Mouse (Mus musculus) embryonic stem cell, embryonic (primary cell): ENCODE data around the gene Tmco4.

Source experiments
- CTCF ChIA-PET, 4 experiments: fragments of 300-600 bp in 2 of 4; fragments of 350-600 bp in 2 of 4; sonication (Branson Sonifier 250); formaldehyde crosslinking; loops; one replicate each; lab custom pipeline; 2022; ENCODE audit warnings: inconsistent platforms in 2 of 4; lab: Charles Lee
- POLR2A ChIA-PET, 4 experiments: fragments of 300-600 bp in 2 of 4; fragments of 350-600 bp in 2 of 4; sonication (Branson Sonifier 250); formaldehyde crosslinking; loops; one replicate each; lab custom pipeline; 2022; ENCODE audit warnings: antibody characterized with exemption in 4 of 4, inconsistent platforms in 1 of 4; lab: Charles Lee

The Tmco4 gene

GRCm38 (mm10) chr4:139105453-139105852 is 132.8 kb downstream of the Tmco4 start:
- ChIA-PET POLR2A (no interaction called here), CTCF (interaction anchor here in 1 of 4 experiments (1.5 kb wide), 1 partner anchor 116 kb away, joined by 4 read pairs; no protein-coding TSS in a partner anchor)
